Mouse (Mus musculus): ENCODE measurements around the gene Zfp664. TPM values are rescaled to one million over a fixed set of nuclear protein-coding genes. Genes with fewer than 3 reads are reported as not detected.

Zfp664 gene
- total and polyA plus RNA-seq, 2 experiments from 2014 or later = 42.5 to 63.6 TPM

- WGBS = 91% methylated on average over 6 of the region's 6 CpGs
- DNase-seq (ENCODE audit: low spot score) (no peak), ATAC-seq (no peak)
Measured at GRCm38 (mm10) chr5:124879801-124880200, 17.3 kb downstream of the Zfp664 start.

DNA sequence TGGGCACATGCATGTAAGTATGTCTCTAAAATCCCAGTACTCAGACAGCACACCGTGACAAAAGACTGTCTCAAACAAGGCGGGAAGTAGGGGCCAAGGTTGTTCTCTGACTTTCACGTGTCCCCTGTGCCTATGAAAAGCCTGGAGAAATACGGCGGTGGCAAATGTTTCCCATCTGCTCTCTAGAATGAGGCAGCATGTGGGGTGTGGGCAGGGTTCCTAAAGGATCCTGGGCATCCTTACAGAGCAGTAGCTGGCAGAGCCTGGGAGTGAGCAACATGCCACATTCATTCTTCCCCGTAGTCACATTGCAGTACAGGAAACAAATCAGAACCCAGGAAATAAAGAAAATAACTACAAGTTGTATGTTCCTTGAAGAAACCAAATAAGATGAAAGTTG, 21.4 kb downstream of the Zfp664 start:
- H3K4me3 ChIP-seq (ENCODE audit: low read length) = no peak overlapping the region
- no peaks in the 10 kb centered on the region for H3K9me3 ChIP-seq (ENCODE audit: low read length)
- WGBS = 41% methylated on average over 6 of the region's 6 CpGs
- no peaks in the 10 kb centered on the region for H3K4me1 ChIP-seq (ENCODE audit: insufficient read depth, low read length)
- H3K36me3 ChIP-seq (ENCODE audit: insufficient read depth, low read length) = peaks cover 39% of the 10 kb centered on the region
- no peaks in the 10 kb centered on the region for H3K27me3 ChIP-seq (ENCODE audit: insufficient read depth, low read length)
- TF ChIP-seq CTCF (IDR thresholded peaks at IDR 0.05; ENCODE audit: low read depth) = no peak
- DNase-seq (ENCODE audit: low spot score) (peak; percentile 56), ATAC-seq (no peak)
- no peak overlapping the region for H3K9ac ChIP-seq (replicated peaks; ENCODE audit: low read length)
- no peak overlapping the region for H3K4me2 ChIP-seq (ENCODE audit: low read depth, low read length)
- 0 out of 2 replicates have a peak overlapping the region, but pooled peaks have one; percentile 11 for H3K27ac ChIP-seq

More at GRCm38 (mm10) chr5:124879801-124880200, 17.3 kb downstream of the Zfp664 start:
- Histone ChIP-seq H3K36me3 (ENCODE audit: insufficient read depth, low read length) (peaks cover 10% of the 10 kb centered on the region; the same call in 1 of the 2 replicates), H3K27me3 (ENCODE audit: insufficient read depth, low read length) (no peaks in the 10 kb centered on the region), H3K4me3 (ENCODE audit: low read length) (no peak overlapping the region), H3K4me2 (ENCODE audit: low read depth, low read length) (no peak overlapping the region), H3K9me3 (ENCODE audit: low read length) (no peaks in the 10 kb centered on the region), H3K4me1 (ENCODE audit: insufficient read depth, low read length) (no peaks in the 10 kb centered on the region), H3K27ac (no peak overlapping the region), H3K9ac (replicated peaks; ENCODE audit: low read length) (no peak overlapping the region)
- TF ChIP-seq CTCF (IDR thresholded peaks at IDR 0.05; ENCODE audit: low read depth) = no peak

GRCm38 (mm10) chr5:124888661-124889060, 26.2 kb downstream of the Zfp664 start:
- H3K27ac ChIP-seq = no peak overlapping the region
- peaks cover 32% of the 10 kb centered on the region for H3K36me3 ChIP-seq (ENCODE audit: insufficient read depth, low read length)
- TF ChIP-seq CTCF (IDR thresholded peaks at IDR 0.05; ENCODE audit: low read depth) = no peak
- DNase-seq (ENCODE audit: low spot score) (no peak), ATAC-seq (no peak)
- H3K9me3 ChIP-seq (ENCODE audit: low read length) = no peaks in the 10 kb centered on the region
- H3K4me3 ChIP-seq (ENCODE audit: low read length) = no peak overlapping the region
- 91% methylated on average over 8 of the region's 8 CpGs for WGBS
- H3K4me1 ChIP-seq (ENCODE audit: insufficient read depth, low read length) = peaks cover 3% of the 10 kb centered on the region; the same call in 1 of the 2 replicates
- H3K27me3 ChIP-seq (ENCODE audit: insufficient read depth, low read length) = no peaks in the 10 kb centered on the region
- no peak overlapping the region for H3K9ac ChIP-seq (replicated peaks; ENCODE audit: low read length)
- no peak overlapping the region for H3K4me2 ChIP-seq (ENCODE audit: low read depth, low read length)

- H3K4me1 ChIP-seq (ENCODE audit: insufficient read depth, low read length) = peaks cover 3% of the 10 kb centered on the region; the same call in 1 of the 2 replicates
- H3K4me3 ChIP-seq (ENCODE audit: low read length) = no peak overlapping the region
- no peak for TF ChIP-seq CTCF (IDR thresholded peaks at IDR 0.05; ENCODE audit: low read depth)
- WGBS = 66% methylated on average over 3 of the region's 3 CpGs
- ATAC-seq (no peak), DNase-seq (ENCODE audit: low spot score) (no peak)
- H3K9ac ChIP-seq (replicated peaks; ENCODE audit: low read length) = no peak overlapping the region
- no peak overlapping the region for H3K27ac ChIP-seq
- H3K4me2 ChIP-seq (ENCODE audit: low read depth, low read length) = no peak overlapping the region
- H3K36me3 ChIP-seq (ENCODE audit: insufficient read depth, low read length) = peaks cover 10% of the 10 kb centered on the region; the same call in 1 of the 2 replicates
- H3K27me3 ChIP-seq (ENCODE audit: insufficient read depth, low read length) = no peaks in the 10 kb centered on the region
- H3K9me3 ChIP-seq (ENCODE audit: low read length) = no peaks in the 10 kb centered on the region
Measured at GRCm38 (mm10) chr5:124891921-124892370, 29.5 kb downstream of the Zfp664 start.

- Histone ChIP-seq H3K4me3 (ENCODE audit: low read length) (no peak overlapping the region), H3K4me1 (ENCODE audit: insufficient read depth, low read length) (no peaks in the 10 kb centered on the region), H3K27ac (no peak overlapping the region), H3K9ac (replicated peaks; ENCODE audit: low read length) (no peak overlapping the region), H3K9me3 (ENCODE audit: low read length) (no peaks in the 10 kb centered on the region), H3K27me3 (ENCODE audit: insufficient read depth, low read length) (no peaks in the 10 kb centered on the region), H3K36me3 (ENCODE audit: insufficient read depth, low read length) (no peaks in the 10 kb centered on the region), H3K4me2 (ENCODE audit: low read depth, low read length) (no peak overlapping the region)
- no peak for TF ChIP-seq CTCF (IDR thresholded peaks at IDR 0.05; ENCODE audit: low read depth)
- no peak for DNase-seq (ENCODE audit: low spot score)
- ATAC-seq = no peak
- WGBS = 41% methylated on average over 8 of the region's 8 CpGs
Measured at GRCm38 (mm10) chr5:124896135-124896534, 33.6 kb downstream of the Zfp664 start.

DNA sequence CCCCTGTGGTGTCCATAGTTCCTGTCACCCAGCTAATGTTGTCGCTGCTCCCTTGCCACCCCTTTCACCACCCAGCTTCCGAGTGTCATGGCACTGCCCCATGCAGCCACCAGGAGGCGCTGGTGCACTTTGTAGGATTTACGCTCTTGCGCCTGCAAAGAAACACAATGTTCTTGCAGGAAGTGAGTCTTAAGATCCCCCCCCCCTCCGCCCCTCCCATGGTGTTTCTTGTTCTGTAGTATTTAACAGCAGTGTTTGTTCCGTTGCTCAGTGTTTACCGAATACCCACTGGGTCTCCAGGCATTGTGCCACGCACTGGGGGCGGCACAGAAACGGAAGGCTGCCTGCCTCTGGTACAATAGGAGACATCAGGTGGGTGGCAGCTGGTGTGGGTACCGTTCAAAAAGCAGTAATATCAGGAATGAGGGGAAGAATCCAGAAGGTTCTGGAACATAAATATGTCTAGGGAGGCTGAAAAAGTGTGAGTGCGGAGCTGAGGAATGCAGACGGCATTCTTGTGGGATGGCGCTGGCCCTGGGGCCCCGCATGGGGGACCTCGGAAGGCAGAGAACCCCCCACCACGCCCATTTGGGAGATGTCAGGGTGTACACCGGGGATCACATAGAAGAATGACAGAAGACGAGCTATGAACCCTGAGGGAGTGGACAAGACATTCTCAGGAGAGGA, 37.6 kb downstream of the Zfp664 start:
- H3K4me3 ChIP-seq (ENCODE audit: low read length) = 0 out of 2 replicates have a peak overlapping the region, but pooled peaks have one; percentile 11
- TF ChIP-seq CTCF (IDR thresholded peaks at IDR 0.05; ENCODE audit: low read depth) = peak; percentile 100
- no peaks in the 10 kb centered on the region for H3K27me3 ChIP-seq (ENCODE audit: insufficient read depth, low read length)
- H3K9ac ChIP-seq (replicated peaks; ENCODE audit: low read length) = no peak overlapping the region
- H3K4me1 ChIP-seq (ENCODE audit: insufficient read depth, low read length) = no peaks in the 10 kb centered on the region
- peak overlapping the region; percentile 47 for H3K4me2 ChIP-seq (ENCODE audit: low read depth, low read length)
- DNase-seq (ENCODE audit: low spot score) (peak; percentile 91), ATAC-seq (peak; percentile 68)
- H3K9me3 ChIP-seq (ENCODE audit: low read length) = no peaks in the 10 kb centered on the region
- no peaks in the 10 kb centered on the region for H3K36me3 ChIP-seq (ENCODE audit: insufficient read depth, low read length)
- 12% methylated on average over 20 of the region's 20 CpGs for WGBS
- H3K27ac ChIP-seq = 0 out of 2 replicates have a peak overlapping the region, but pooled peaks have one; percentile 2
